Mouse (Mus musculus): ENCODE measurements around the gene Spg21. TPM values are rescaled to one million over a fixed set of nuclear protein-coding genes. Genes with fewer than 3 reads are reported as not detected.

The Spg21 gene
- polyA plus RNA-seq (2015; fragmentation: Nextera tagmentation; extraction: Ambion mirVana): 144 and 153 TPM in 2 replicates

DNA sequence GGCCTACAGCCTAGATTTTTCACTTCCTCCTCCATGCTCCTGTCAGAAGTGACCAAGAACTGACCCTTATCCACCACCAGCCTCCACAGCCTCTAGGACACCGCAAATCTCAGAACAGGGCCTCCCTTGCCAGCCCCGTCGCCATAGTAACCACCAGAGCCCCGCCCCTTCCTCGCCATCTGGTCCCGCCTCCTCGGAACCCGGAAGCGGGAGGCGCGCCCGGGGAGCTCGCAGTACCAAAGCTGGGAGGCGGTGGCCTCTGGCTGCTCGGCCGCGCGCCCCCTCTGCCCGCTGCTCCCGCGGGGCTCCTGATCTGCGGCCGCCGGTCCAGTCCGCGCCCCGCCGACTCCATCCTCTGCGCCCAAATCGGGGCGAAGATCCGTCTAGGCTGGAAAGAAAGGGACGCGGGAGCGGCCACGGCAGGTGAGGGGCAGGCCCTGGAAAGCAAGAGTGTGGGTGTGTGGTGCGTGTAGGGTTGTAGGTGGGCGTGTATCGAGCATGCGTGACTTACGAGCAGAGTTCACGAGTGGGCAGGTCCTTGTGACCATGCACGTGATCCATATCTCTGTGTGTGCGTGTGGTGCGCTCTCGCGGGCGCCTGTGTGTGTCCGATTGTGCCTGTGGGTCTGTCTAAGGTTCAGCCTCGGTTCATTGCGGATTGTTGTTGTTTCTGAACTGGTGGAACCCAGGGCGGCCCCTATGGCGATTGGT is at the start of gene Spg21:
TSS of gene Spg21 (plus strand) at position 216 of the 711 bp plus-strand sequence.
- ATAC-seq (ENCODE audit: insufficient number of reproducible peaks, low FRiP score, low TSS enrichment, low read depth): peak; percentile 93
- H3K4me1 ChIP-seq: peaks cover 16% of the 10 kb centered on the region
- H3K36me3 ChIP-seq: peaks cover 9% of the 10 kb centered on the region; the same call in 1 of the 2 replicates
- H3K4me2 ChIP-seq (replicated peaks): peak within 1 kb of the TSS; percentile 65
- H3K4me3 ChIP-seq (replicated peaks): peak within 1 kb of the TSS; percentile 94
- H3K9me3 ChIP-seq (replicated peaks): no peaks in the 10 kb centered on the region
- H3K9ac ChIP-seq: peak within 1 kb of the TSS; percentile 61
- WGBS: under 1% methylated on average over 53 of the region's 53 CpGs
- H3K27me3 ChIP-seq: no peaks in the 10 kb centered on the region
- H3K27ac ChIP-seq (replicated peaks): peak within 1 kb of the TSS; percentile 85

DNA sequence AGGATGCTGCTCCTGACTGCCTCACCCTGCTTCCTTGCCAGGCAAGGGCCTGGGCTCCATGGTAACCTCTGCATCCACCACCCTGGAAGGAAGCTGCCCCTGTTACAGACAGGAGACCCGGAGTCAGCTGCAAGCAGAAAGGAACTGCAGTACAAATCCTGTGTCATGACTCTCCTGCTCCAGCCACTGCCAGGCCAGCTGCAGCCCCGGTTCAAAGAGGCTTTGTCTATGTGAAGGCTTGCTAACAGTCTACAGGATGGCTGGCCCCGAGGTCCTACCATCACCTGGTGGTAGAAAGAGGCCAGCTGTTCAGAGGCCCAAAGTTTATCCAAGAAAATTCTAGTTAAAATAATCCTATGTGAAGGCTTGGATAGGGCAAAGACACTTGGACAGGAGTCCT is 49.4 kb upstream of the Spg21 start:
- H3K36me3 ChIP-seq: no peaks in the 10 kb centered on the region
- H3K9me3 ChIP-seq (replicated peaks): no peaks in the 10 kb centered on the region
- no peak overlapping the region for H3K9ac ChIP-seq
- no peaks in the 10 kb centered on the region for H3K4me1 ChIP-seq
- H3K27me3 ChIP-seq: no peaks in the 10 kb centered on the region
- no peak overlapping the region for H3K4me2 ChIP-seq (replicated peaks)
- 64% methylated on average over 3 of the region's 3 CpGs for WGBS
- ATAC-seq (ENCODE audit: insufficient number of reproducible peaks, low FRiP score, low TSS enrichment, low read depth): no peak
- H3K4me3 ChIP-seq (replicated peaks): no peak overlapping the region
- no peak overlapping the region for H3K27ac ChIP-seq (replicated peaks)

DNA sequence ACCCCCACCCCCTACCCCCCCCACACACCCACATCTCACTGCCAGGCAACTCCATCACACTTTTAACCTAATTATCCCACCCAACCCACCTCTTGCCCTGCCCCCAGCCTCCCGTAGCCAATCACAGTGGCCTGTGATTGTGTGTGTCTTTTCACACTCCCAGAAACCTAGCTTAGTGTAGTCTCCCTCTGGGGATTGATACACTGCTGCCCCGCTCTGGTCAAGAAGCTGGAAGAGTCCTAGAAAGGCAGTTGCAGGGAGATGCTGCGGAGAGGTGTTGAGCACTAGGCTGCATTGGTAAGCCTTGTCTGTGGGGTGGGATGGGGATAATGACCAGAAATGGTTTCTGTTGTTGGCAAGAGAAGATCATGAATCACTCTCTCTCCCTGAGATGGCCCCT is 43.0 kb upstream of the Spg21 start:
- Histone ChIP-seq H3K9me3 (replicated peaks) (no peaks in the 10 kb centered on the region), H3K4me1 (no peaks in the 10 kb centered on the region), H3K36me3 (no peaks in the 10 kb centered on the region), H3K4me2 (replicated peaks) (no peak overlapping the region), H3K9ac (no peak overlapping the region), H3K27me3 (no peaks in the 10 kb centered on the region), H3K27ac (replicated peaks) (no peak overlapping the region), H3K4me3 (replicated peaks) (no peak overlapping the region)
- 62% methylated on average over 3 of the region's 3 CpGs for WGBS
- no peak for ATAC-seq (ENCODE audit: insufficient number of reproducible peaks, low FRiP score, low TSS enrichment, low read depth)

DNA sequence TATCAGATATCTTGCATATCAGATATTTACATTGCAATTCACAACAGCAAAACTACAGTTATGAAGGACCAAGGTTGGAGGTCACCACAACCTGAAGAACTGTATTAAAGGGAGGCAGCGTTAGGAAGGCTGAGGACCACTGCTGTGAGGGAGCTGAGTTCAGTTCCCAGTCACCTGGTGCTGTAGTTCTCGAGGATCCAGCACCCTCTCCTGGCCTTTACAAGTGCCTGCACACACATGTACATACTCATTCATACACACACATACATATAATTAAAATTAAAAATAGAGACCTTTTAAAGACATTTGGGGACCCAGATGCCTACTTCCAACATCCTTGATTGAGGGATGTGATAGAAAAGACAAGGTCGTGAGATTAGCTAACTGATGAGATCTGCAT is 41.1 kb upstream of the Spg21 start:
- Histone ChIP-seq H3K4me3 (replicated peaks) (no peak overlapping the region), H3K9ac (no peak overlapping the region), H3K9me3 (replicated peaks) (no peaks in the 10 kb centered on the region), H3K4me2 (replicated peaks) (no peak overlapping the region), H3K27ac (replicated peaks) (no peak overlapping the region), H3K36me3 (no peaks in the 10 kb centered on the region), H3K27me3 (no peaks in the 10 kb centered on the region), H3K4me1 (no peaks in the 10 kb centered on the region)
- WGBS: 68% methylated on average over 3 of the region's 3 CpGs
- ATAC-seq (ENCODE audit: insufficient number of reproducible peaks, low FRiP score, low TSS enrichment, low read depth): no peak

DNA sequence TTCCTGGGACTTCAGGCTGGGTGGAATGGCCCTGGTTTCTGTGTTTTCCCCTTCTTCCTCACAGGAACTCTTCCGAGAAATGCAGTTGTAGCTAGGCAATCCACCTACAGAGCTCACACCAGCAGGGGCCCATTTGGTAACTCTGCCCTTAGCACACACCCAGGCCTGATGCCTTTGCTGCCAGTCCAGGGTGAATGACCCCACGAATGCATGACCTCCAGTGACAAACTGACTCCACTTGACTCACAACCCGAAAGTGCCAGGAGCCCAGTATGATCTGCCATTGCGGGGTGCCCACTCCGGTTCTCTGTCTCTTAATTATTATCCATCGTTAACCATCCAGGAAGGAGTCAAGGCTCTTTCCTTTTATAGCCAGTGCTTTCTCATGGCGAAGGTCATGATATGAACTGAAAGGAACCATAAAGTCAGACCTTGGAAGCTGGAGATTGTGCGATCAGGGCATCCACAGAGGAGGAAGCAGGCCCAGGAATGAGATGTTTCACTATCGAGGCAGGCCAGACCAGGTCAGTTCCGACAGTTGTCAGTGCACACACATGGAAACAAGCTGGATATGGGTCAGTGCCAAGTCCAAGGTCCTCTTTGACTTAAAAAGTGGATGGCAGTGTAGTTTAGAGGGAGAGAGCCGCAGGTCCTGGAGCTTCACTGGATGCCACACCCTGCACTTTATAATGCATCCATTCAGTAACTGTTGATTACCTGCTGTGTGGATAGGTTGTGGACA is 37.8 kb upstream of the Spg21 start, which contains the start of gene Slc51b:
TSS of gene Slc51b (minus strand) at position 196 of the 742 bp plus-strand sequence.
- ATAC-seq (ENCODE audit: insufficient number of reproducible peaks, low FRiP score, low TSS enrichment, low read depth): no peak
- no peaks in the 10 kb centered on the region for H3K27me3 ChIP-seq
- 79% methylated on average over 11 of the region's 11 CpGs for WGBS
- no peaks in the 10 kb centered on the region for H3K36me3 ChIP-seq
- H3K4me1 ChIP-seq: no peaks in the 10 kb centered on the region
- H3K4me2 ChIP-seq (replicated peaks): no peak within 1 kb of the TSS
- H3K4me3 ChIP-seq (replicated peaks): no peak within 1 kb of the TSS
- H3K27ac ChIP-seq (replicated peaks): no peak within 1 kb of the TSS
- no peak within 1 kb of the TSS for H3K9ac ChIP-seq
- H3K9me3 ChIP-seq (replicated peaks): no peaks in the 10 kb centered on the region

DNA sequence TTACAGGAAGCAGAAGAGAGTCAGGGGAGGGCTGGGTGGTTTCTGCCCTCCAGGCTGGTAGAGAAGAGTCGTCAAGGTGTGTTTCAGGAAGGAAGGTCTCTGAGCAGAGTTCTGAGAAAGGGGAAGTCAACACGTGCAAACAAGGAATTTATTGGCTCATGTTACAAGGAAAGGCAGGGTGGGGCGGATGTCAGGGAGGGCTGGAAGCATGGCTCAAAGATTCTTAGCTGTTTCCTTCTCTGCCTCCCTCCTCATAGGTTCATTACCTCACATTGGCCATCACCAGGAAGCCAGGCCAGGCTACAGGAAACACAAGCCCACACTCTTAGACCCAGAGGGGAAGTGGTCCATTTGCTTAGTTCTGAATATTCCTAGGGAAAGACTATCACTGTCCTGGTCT is 36.4 kb upstream of the Spg21 start:
- no peaks in the 10 kb centered on the region for H3K27me3 ChIP-seq
- no peak for ATAC-seq (ENCODE audit: insufficient number of reproducible peaks, low FRiP score, low TSS enrichment, low read depth)
- H3K4me3 ChIP-seq (replicated peaks): no peak overlapping the region
- no peaks in the 10 kb centered on the region for H3K4me1 ChIP-seq
- WGBS: 10% methylated on average over 3 of the region's 3 CpGs
- H3K4me2 ChIP-seq (replicated peaks): no peak overlapping the region
- no peaks in the 10 kb centered on the region for H3K36me3 ChIP-seq
- no peak overlapping the region for H3K27ac ChIP-seq (replicated peaks)
- no peak overlapping the region for H3K9ac ChIP-seq
- no peaks in the 10 kb centered on the region for H3K9me3 ChIP-seq (replicated peaks)

DNA sequence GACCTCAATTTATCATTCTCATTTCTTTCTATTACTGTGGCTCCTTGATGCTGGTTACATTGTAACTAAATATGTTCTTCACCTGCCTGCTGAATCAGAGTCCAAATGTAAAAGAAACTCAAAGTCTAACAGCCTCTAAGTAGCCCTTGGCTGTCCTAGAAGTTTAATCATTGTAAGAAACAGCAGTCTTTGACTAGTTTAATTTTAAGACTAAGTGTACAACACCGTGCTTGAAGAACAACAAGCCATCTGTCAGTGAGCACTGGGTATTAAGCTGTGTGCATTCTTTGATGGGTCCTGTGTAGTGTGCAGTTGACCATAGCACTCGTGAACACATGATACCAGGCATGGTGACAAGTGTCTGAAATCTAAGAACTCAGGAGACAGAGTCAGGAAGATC is 33.2 kb upstream of the Spg21 start:
- no peak overlapping the region for H3K4me2 ChIP-seq (replicated peaks)
- H3K4me3 ChIP-seq (replicated peaks): no peak overlapping the region
- no peak overlapping the region for H3K9ac ChIP-seq
- no peaks in the 10 kb centered on the region for H3K36me3 ChIP-seq
- H3K4me1 ChIP-seq: no peaks in the 10 kb centered on the region
- no peak overlapping the region for H3K27ac ChIP-seq (replicated peaks)
- no peaks in the 10 kb centered on the region for H3K27me3 ChIP-seq
- ATAC-seq (ENCODE audit: insufficient number of reproducible peaks, low FRiP score, low TSS enrichment, low read depth): no peak
- 68% methylated on average over 2 of the region's 2 CpGs for WGBS
- H3K9me3 ChIP-seq (replicated peaks): no peaks in the 10 kb centered on the region

DNA sequence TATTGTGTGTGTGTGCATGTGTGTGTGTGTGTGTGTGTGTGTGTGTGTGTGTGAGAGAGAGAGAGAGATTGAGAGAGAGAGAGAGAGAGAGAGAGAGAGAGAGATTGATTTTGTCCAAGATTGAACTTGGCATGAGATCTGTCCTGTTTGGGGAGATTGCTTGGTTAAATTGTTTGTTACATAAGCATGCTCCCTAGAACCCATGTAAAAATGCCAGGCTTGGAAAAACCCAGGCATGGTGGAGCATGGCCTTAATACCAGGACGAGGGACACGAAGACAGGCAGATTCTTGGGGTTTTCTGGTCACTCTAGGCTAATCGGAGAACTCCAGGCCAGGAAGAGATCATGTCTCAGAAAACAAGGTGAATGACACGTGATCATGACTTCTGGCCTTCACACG is 32.7 kb upstream of the Spg21 start:
- Histone ChIP-seq H3K36me3 (no peaks in the 10 kb centered on the region), H3K4me3 (replicated peaks) (no peak overlapping the region), H3K27ac (replicated peaks) (no peak overlapping the region), H3K27me3 (no peaks in the 10 kb centered on the region), H3K9me3 (replicated peaks) (no peaks in the 10 kb centered on the region), H3K9ac (no peak overlapping the region), H3K4me2 (replicated peaks) (no peak overlapping the region), H3K4me1 (no peaks in the 10 kb centered on the region)
- ATAC-seq (ENCODE audit: insufficient number of reproducible peaks, low FRiP score, low TSS enrichment, low read depth): no peak
- 84% methylated on average over 5 of the region's 5 CpGs for WGBS

DNA sequence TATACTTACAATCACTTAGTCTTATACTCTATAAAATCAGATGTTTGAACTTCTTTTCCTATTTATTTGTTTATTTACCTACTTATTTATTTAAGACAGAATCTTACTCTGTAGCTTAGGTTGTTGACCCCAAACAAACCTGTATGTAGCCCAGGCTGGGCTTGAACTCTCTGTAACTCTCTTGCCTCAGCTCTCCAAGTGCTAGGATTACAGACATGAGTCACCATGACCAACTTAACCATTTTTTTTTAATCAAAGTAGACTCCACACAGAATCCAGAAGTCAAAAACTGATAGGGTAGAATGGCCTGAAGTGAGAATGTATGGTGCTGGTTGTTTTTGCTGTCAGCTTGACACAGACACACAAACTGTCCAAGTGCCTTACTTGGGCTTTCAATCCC is 30.3 kb upstream of the Spg21 start:
- Histone ChIP-seq H3K27me3 (no peaks in the 10 kb centered on the region), H3K27ac (replicated peaks) (no peak overlapping the region), H3K4me1 (no peaks in the 10 kb centered on the region), H3K9me3 (replicated peaks) (no peaks in the 10 kb centered on the region), H3K36me3 (no peaks in the 10 kb centered on the region), H3K4me2 (replicated peaks) (no peak overlapping the region), H3K4me3 (replicated peaks) (no peak overlapping the region), H3K9ac (no peak overlapping the region)
- no peak for ATAC-seq (ENCODE audit: insufficient number of reproducible peaks, low FRiP score, low TSS enrichment, low read depth)

DNA sequence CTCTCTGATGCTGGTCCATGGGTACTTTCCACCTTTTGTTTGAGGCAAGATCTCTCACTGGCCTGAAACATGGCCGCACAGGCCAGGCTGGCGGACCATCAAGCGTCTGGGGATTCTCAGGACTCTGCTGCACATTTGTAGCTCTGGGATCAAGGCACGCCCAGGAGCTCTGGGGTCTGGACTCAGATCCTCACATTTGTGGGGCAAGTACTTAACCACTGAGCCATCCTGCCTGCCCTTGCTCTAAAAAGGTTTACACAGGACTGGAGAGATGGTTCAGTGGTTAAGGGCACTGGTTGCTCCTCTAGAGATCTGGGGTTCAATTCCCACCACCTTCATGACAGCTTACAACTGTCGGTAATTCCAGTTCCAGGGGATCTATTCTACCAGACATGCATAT is 29.8 kb upstream of the Spg21 start:
- Histone ChIP-seq H3K9ac (no peak overlapping the region), H3K4me2 (replicated peaks) (no peak overlapping the region), H3K27me3 (no peaks in the 10 kb centered on the region), H3K36me3 (no peaks in the 10 kb centered on the region), H3K27ac (replicated peaks) (no peak overlapping the region), H3K4me1 (no peaks in the 10 kb centered on the region), H3K9me3 (replicated peaks) (no peaks in the 10 kb centered on the region), H3K4me3 (replicated peaks) (no peak overlapping the region)
- no peak for ATAC-seq (ENCODE audit: insufficient number of reproducible peaks, low FRiP score, low TSS enrichment, low read depth)
- WGBS: 84% methylated on average over 5 of the region's 5 CpGs

DNA sequence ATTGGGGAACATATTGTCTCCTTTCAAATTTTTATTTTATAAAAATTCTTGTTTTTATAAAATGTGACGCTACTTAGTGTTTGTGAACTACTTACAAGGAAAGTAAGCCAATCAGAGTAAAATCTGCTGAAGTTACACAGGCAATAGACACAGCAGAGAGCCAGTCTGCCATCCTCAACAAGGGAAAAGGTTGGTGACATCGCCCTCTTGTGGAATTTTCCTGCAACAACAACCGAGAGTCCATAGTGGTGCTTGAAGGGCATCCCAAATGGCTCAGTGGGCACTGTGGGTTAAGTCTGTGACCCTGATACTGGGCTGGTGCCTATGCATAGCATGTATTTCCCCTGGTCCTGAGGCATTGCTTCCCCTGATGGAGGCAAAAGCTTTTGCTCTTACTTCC is 28.5 kb upstream of the Spg21 start:
- H3K4me3 ChIP-seq (replicated peaks): no peak overlapping the region
- H3K9me3 ChIP-seq (replicated peaks): no peaks in the 10 kb centered on the region
- ATAC-seq (ENCODE audit: insufficient number of reproducible peaks, low FRiP score, low TSS enrichment, low read depth): 0 out of 2 replicates have a peak, but pooled peaks have one; percentile 36
- no peak overlapping the region for H3K27ac ChIP-seq (replicated peaks)
- no peaks in the 10 kb centered on the region for H3K36me3 ChIP-seq
- WGBS: 2% methylated on average over 3 of the region's 3 CpGs
- no peak overlapping the region for H3K4me2 ChIP-seq (replicated peaks)
- H3K27me3 ChIP-seq: no peaks in the 10 kb centered on the region
- peaks cover 6% of the 10 kb centered on the region; the same call in 1 of the 2 replicates for H3K4me1 ChIP-seq
- H3K9ac ChIP-seq: no peak overlapping the region
